In genomic region chr11:119142615-119143014, GRCm38 (mm10) we compare ENCODE assay signal across 20 mouse cellular contexts.
"Had no signal": no experiment of that assay in that cellular context is flagged by ENCODE, and none has a peak within 500 bp of the region (broad histone marks: within the 10 kb centered on the region; RNA-seq: fewer than 3 reads in every experiment).

No protein-coding gene starts in this region.

- H3K4me3 ChIP-seq: limb, embryonic 12.5 days; limb, embryonic 15.5 days; megakaryocyte, embryonic 14.5 days; midbrain, embryonic 10.5 days; midbrain, embryonic 15.5 days; neural tube, embryonic 12.5 days; neural tube, embryonic 15.5 days had no signal

- H3K4me2 ChIP-seq: limb, embryonic 12.5 days; limb, embryonic 15.5 days; liver, embryonic 11.5 days; lung, embryonic 14.5 days; midbrain, embryonic 15.5 days; neural tube, embryonic 12.5 days; neural tube, embryonic 15.5 days had no signal

- H3K4me1 ChIP-seq: megakaryocyte, embryonic 14.5 days had no signal

- H3K27me3 ChIP-seq: limb, embryonic 15.5 days; midbrain, embryonic 15.5 days; neural tube, embryonic 12.5 days; neural tube, embryonic 15.5 days had no signal

- H3K9ac ChIP-seq: limb, embryonic 12.5 days; limb, embryonic 15.5 days; liver, embryonic 14.5 days; liver, postnatal 0 days; lung, embryonic 14.5 days; midbrain, embryonic 15.5 days; neural tube, embryonic 12.5 days; neural tube, embryonic 15.5 days had no signal

- DNase-seq: kidney, postnatal 14 days; kidney, postnatal 4 days; left cerebral cortex, postnatal 4 days; liver, postnatal 0 days; lung, embryonic 14.5 days; right cerebral cortex, adult 18-20 months; right cerebral cortex, postnatal 14 days; right cerebral cortex, postnatal 4 days; thymus, adult 2 months had no signal

- H3K36me3 ChIP-seq: midbrain, embryonic 15.5 days had no signal

- H3K27ac ChIP-seq: limb, embryonic 12.5 days; limb, embryonic 15.5 days; liver, embryonic 14.5 days; midbrain, embryonic 15.5 days; neural tube, embryonic 12.5 days; stomach, postnatal 0 days had no signal

- H3K9me3 ChIP-seq: limb, embryonic 12.5 days; limb, embryonic 15.5 days; megakaryocyte, embryonic 14.5 days; midbrain, embryonic 10.5 days; midbrain, embryonic 15.5 days; neural tube, embryonic 12.5 days; neural tube, embryonic 15.5 days had no signal

- ATAC-seq: liver, postnatal 0 days; lung, postnatal 0 days; midbrain, embryonic 15.5 days had no signal
